Mouse (Mus musculus): Measurements from ENCODE around the gene Fndc5.

Gene Fndc5

GRCm38 (mm10) chr4:129145943-129146342 is 9.1 kb downstream of the Fndc5 start:
- no peak for DNase-seq (ENCODE audit: low read depth, low spot score)

- no peak for DNase-seq (ENCODE audit: low read depth, low spot score)
These were observed 9.6 kb downstream of the Fndc5 start for GRCm38 (mm10) chr4:129146392-129146791.

- no peak for DNase-seq (ENCODE audit: low read depth, low spot score)
These were observed 10.8 kb downstream of the Fndc5 start for GRCm38 (mm10) chr4:129147552-129148103.

GRCm38 (mm10) chr4:129149321-129149720 is 12.5 kb downstream of the Fndc5 start:
- no peak for DNase-seq (ENCODE audit: low read depth, low spot score)

- no peak for DNase-seq (ENCODE audit: low read depth, low spot score)
These were observed 14.5 kb downstream of the Fndc5 start for GRCm38 (mm10) chr4:129151276-129151811.

GRCm38 (mm10) chr4:129157541-129157940 is 20.7 kb downstream of the Fndc5 start:
- DNase-seq (ENCODE audit: low read depth, low spot score), result no peak

- DNase-seq (ENCODE audit: low read depth, low spot score), result no peak
These were observed 21.8 kb downstream of the Fndc5 start for GRCm38 (mm10) chr4:129158549-129158948.

GRCm38 (mm10) chr4:129161076-129161475 is 24.3 kb downstream of the Fndc5 start:
- DNase-seq (ENCODE audit: low read depth, low spot score), result no peak

GRCm38 (mm10) chr4:129161581-129162255 is 24.9 kb downstream of the Fndc5 start:
- no peak for DNase-seq (ENCODE audit: low read depth, low spot score)

GRCm38 (mm10) chr4:129172529-129172928 is 35.7 kb downstream of the Fndc5 start:
- peak; percentile 64 for DNase-seq (ENCODE audit: low read depth, low spot score)

- DNase-seq (ENCODE audit: low read depth, low spot score), result no peak
These were observed 42.8 kb downstream of the Fndc5 start for GRCm38 (mm10) chr4:129179560-129179959.

GRCm38 (mm10) chr4:129188041-129188659 is 51.4 kb downstream of the Fndc5 start:
- peak; percentile 61 for DNase-seq (ENCODE audit: low read depth, low spot score)

- DNase-seq (ENCODE audit: low read depth, low spot score), result peak; percentile 72
These were observed 52.2 kb downstream of the Fndc5 start for GRCm38 (mm10) chr4:129188803-129189541.

- peak; percentile 99 for DNase-seq (ENCODE audit: low read depth, low spot score)
These were observed 53.0 kb downstream of the Fndc5 start, which contains the start of the genes S100pbp and Yars for GRCm38 (mm10) chr4:129189542-129190519. TSS of gene S100pbp (minus strand) at chr4:129189727. TSS of gene Yars (plus strand) at chr4:129189760.

- DNase-seq (ENCODE audit: low read depth, low spot score), result peak; percentile 60
These were observed 53.7 kb downstream of the Fndc5 start for GRCm38 (mm10) chr4:129190538-129190937.

GRCm38 (mm10) chr4:129191691-129192090 is 54.9 kb downstream of the Fndc5 start:
- DNase-seq (ENCODE audit: low read depth, low spot score), result no peak

Data from A20 (cell line).